Mouse (Mus musculus): ENCODE data around the gene Gm12169. TPM values are rescaled to one million over a fixed set of nuclear protein-coding genes. Genes with fewer than 3 reads are reported as not detected.

The Gm12169 gene
- polyA plus RNA-seq (2014; fragmentation: Illumina TruSeq; extraction: RNeasy Lipid Tissue Mini Kit (QIAGEN cat#74804); ENCODE audit: low read depth, low replicate concordance), result not detected

DNA sequence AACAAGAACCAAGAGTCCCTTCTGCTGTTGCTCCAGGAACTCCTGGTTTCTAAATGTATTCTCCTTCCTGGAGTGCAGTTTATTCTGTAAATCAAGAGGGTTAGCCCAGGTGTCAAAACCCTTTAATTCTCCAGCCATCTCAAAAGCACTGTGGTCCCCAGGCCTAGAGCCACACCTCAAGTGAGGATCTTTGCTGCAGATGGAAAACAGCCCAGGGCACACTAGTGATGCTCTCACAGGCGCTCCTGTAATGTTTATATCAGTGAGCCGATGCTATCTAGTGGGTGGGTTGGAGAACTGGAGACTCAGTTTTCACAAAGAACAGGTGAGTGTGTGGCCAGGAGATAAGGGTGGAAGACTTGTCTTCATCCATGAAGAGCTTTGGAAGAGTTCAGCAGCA, at the start of gene Gm12169:
Gm12169 (plus strand) TSS at position 301 of the 400 bp plus-strand sequence.

DNA sequence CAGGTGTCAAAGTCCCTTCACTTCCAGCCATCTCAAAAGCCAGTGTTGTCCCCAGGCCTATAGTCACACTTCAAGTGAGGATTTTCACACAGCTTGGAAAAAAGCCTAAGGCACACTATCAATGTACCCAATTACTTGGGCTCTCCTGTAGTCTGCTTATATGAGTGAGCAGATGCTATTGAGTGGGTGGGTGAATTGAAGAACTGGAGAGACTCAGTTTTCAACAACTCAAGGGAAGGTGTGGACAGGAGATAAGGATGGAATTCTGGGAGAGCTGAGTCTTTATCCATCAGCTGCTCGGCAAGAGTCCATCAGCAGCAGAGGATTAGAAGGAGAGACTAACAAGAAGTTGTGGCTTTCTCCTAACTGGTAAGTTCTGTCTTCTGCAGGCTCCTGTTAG, 47.3 kb downstream of the Gm12169 start, which contains the start of gene BC053393:
BC053393 (plus strand) TSS at position 210 of the 400 bp plus-strand sequence.

Other genes with a start within 250 kb of the Gm12169 start
- 136 TPM for gene Cyfip2, start 211.4 kb upstream of the Gm12169 start, polyA plus RNA-seq (2014; fragmentation: Illumina TruSeq; extraction: RNeasy Lipid Tissue Mini Kit (QIAGEN cat#74804); ENCODE audit: low read depth, low replicate concordance)
- 0.12 TPM for gene Itk, start 134.7 kb upstream of the Gm12169 start, polyA plus RNA-seq (2014; fragmentation: Illumina TruSeq; extraction: RNeasy Lipid Tissue Mini Kit (QIAGEN cat#74804); ENCODE audit: low read depth, low replicate concordance)
- not detected for gene Fam71b, start 127.7 kb upstream of the Gm12169 start, polyA plus RNA-seq (2014; fragmentation: Illumina TruSeq; extraction: RNeasy Lipid Tissue Mini Kit (QIAGEN cat#74804); ENCODE audit: low read depth, low replicate concordance)
- gene Med7, start 87.3 kb upstream of the Gm12169 start, polyA plus RNA-seq (2014; fragmentation: Illumina TruSeq; extraction: RNeasy Lipid Tissue Mini Kit (QIAGEN cat#74804); ENCODE audit: low read depth, low replicate concordance), result 119 TPM
- 0.97 TPM for gene Havcr2, start 69.3 kb upstream of the Gm12169 start, polyA plus RNA-seq (2014; fragmentation: Illumina TruSeq; extraction: RNeasy Lipid Tissue Mini Kit (QIAGEN cat#74804); ENCODE audit: low read depth, low replicate concordance)
- gene BC053393, start 47.3 kb downstream of the Gm12169 start, polyA plus RNA-seq (2014; fragmentation: Illumina TruSeq; extraction: RNeasy Lipid Tissue Mini Kit (QIAGEN cat#74804); ENCODE audit: low read depth, low replicate concordance), result not detected
- gene Dppa1, start 105.0 kb downstream of the Gm12169 start, polyA plus RNA-seq (2014; fragmentation: Illumina TruSeq; extraction: RNeasy Lipid Tissue Mini Kit (QIAGEN cat#74804); ENCODE audit: low read depth, low replicate concordance), result 0.36 TPM
- 13.8 TPM for gene Timd2, start 182.8 kb downstream of the Gm12169 start, polyA plus RNA-seq (2014; fragmentation: Illumina TruSeq; extraction: RNeasy Lipid Tissue Mini Kit (QIAGEN cat#74804); ENCODE audit: low read depth, low replicate concordance)
- 8.2 TPM for gene Havcr1, start 210.9 kb downstream of the Gm12169 start, polyA plus RNA-seq (2014; fragmentation: Illumina TruSeq; extraction: RNeasy Lipid Tissue Mini Kit (QIAGEN cat#74804); ENCODE audit: low read depth, low replicate concordance)